Mouse (Mus musculus): Measurements from ENCODE around the gene Nek6. TPM values are rescaled to one million over a fixed set of nuclear protein-coding genes. Genes with fewer than 3 reads are reported as not detected.

The Nek6 gene
- polyA plus RNA-seq, 1 experiment from 2014 or later = 157 TPM

GRCm38 (mm10) chr2:38571971-38572601 is 60.6 kb downstream of the Nek6 start:
- TF ChIP-seq CTCF (IDR thresholded peaks at IDR 0.05) = no peak
- no peak for DNase-seq (ENCODE audit: low read depth, low spot score)
- CTCF ChIA-PET = no interaction called here
- no peaks in the 10 kb centered on the region for H3K27me3 ChIP-seq
- no peak for ATAC-seq
- in situ Hi-C loops (cut with MboI; ENCODE audit: low pct_unique_long_range_greater_than_20kb) = no loop called here
- POLR2A ChIA-PET = no interaction called here

GRCm38 (mm10) chr2:38574697-38575096 is 63.3 kb downstream of the Nek6 start:
- in situ Hi-C loops (cut with MboI; ENCODE audit: low pct_unique_long_range_greater_than_20kb) = no loop called here
- ChIA-PET CTCF (interaction anchor here (0.7 to 1.3 kb wide), 2 partner anchors 15 to 20 kb away, joined by 3 to 4 read pairs; no protein-coding TSS in a partner anchor), POLR2A (no interaction called here)
- ATAC-seq = no peak
- no peak for TF ChIP-seq CTCF (IDR thresholded peaks at IDR 0.05)
- DNase-seq (ENCODE audit: low read depth, low spot score) = no peak
- H3K27me3 ChIP-seq = no peaks in the 10 kb centered on the region

GRCm38 (mm10) chr2:38578602-38579521 is 67.4 kb downstream of the Nek6 start:
- ATAC-seq (no peak), DNase-seq (ENCODE audit: low read depth, low spot score) (no peak)
- H3K27me3 ChIP-seq = no peaks in the 10 kb centered on the region
- ChIA-PET POLR2A (no interaction called here), CTCF (interaction anchor here (0.5 to 2.1 kb wide), 3 partner anchors 11 to 23 kb away, joined by 3 to 7 read pairs (median 3); no protein-coding TSS in a partner anchor)
- in situ Hi-C loops (cut with MboI; ENCODE audit: low pct_unique_long_range_greater_than_20kb) = no loop called here
- TF ChIP-seq CTCF (IDR thresholded peaks at IDR 0.05) = no peak

GRCm38 (mm10) chr2:38579528-38579927 is 68.1 kb downstream of the Nek6 start:
- DNase-seq (ENCODE audit: low read depth, low spot score) = no peak
- H3K27me3 ChIP-seq = no peaks in the 10 kb centered on the region
- ATAC-seq = no peak
- CTCF ChIA-PET = interaction anchor here (2.1 kb wide), 1 partner anchor 10 kb away, joined by 7 read pairs; no protein-coding TSS in a partner anchor
- in situ Hi-C loops (cut with MboI; ENCODE audit: low pct_unique_long_range_greater_than_20kb) = no loop called here
- no peak for TF ChIP-seq CTCF (IDR thresholded peaks at IDR 0.05)
- POLR2A ChIA-PET = no interaction called here

- in situ Hi-C loops (cut with MboI; ENCODE audit: low pct_unique_long_range_greater_than_20kb) = no loop called here
- ChIA-PET POLR2A (interaction anchor here (1.2 kb wide), 1 partner anchor 47 kb away, joined by 3 read pairs; no protein-coding TSS in a partner anchor), CTCF (no interaction called here)
- no peak for TF ChIP-seq CTCF (IDR thresholded peaks at IDR 0.05)
- H3K27me3 ChIP-seq = no peaks in the 10 kb centered on the region
- DNase-seq (ENCODE audit: low read depth, low spot score) = no peak
- ATAC-seq = no peak
Measured at GRCm38 (mm10) chr2:38583982-38584381, 72.5 kb downstream of the Nek6 start.

GRCm38 (mm10) chr2:38584514-38585378 is 73.3 kb downstream of the Nek6 start:
- no peak for ATAC-seq
- ChIA-PET POLR2A (interaction anchor here (1.2 kb wide), 1 partner anchor 48 kb away, joined by 3 read pairs; no protein-coding TSS in a partner anchor), CTCF (no interaction called here)
- TF ChIP-seq CTCF (IDR thresholded peaks at IDR 0.05) = no peak
- H3K27me3 ChIP-seq = no peaks in the 10 kb centered on the region
- in situ Hi-C loops (cut with MboI; ENCODE audit: low pct_unique_long_range_greater_than_20kb) = no loop called here
- no peak for DNase-seq (ENCODE audit: low read depth, low spot score)

GRCm38 (mm10) chr2:38585379-38585736 is 73.9 kb downstream of the Nek6 start:
- no peak for DNase-seq (ENCODE audit: low read depth, low spot score)
- ChIA-PET CTCF (no interaction called here), POLR2A (no interaction called here)
- ATAC-seq = no peak
- in situ Hi-C loops (cut with MboI; ENCODE audit: low pct_unique_long_range_greater_than_20kb) = no loop called here
- no peak for TF ChIP-seq CTCF (IDR thresholded peaks at IDR 0.05)
- no peaks in the 10 kb centered on the region for H3K27me3 ChIP-seq

GRCm38 (mm10) chr2:38586733-38587132 is 75.3 kb downstream of the Nek6 start:
- DNase-seq (ENCODE audit: low read depth, low spot score) = no peak
- in situ Hi-C loops (cut with MboI; ENCODE audit: low pct_unique_long_range_greater_than_20kb) = no loop called here
- CTCF ChIA-PET = no interaction called here
- ATAC-seq = no peak
- H3K27me3 ChIP-seq = no peaks in the 10 kb centered on the region
- TF ChIP-seq CTCF (IDR thresholded peaks at IDR 0.05) = no peak
- POLR2A ChIA-PET = no interaction called here

- in situ Hi-C loops (cut with MboI; ENCODE audit: low pct_unique_long_range_greater_than_20kb) = loop anchor here (5.0 kb wide), 1 partner anchor 165 kb away; no protein-coding TSS in a partner anchor
- DNase-seq (ENCODE audit: low read depth, low spot score) (peak; percentile 25), ATAC-seq (peak; percentile 11)
- ChIA-PET POLR2A (no interaction called here), CTCF (interaction anchor here (0.8 to 3.8 kb wide), 11 partner anchors 8 to 163 kb away, joined by 3 to 16 read pairs (median 4); no protein-coding TSS in a partner anchor)
- H3K27me3 ChIP-seq = no peaks in the 10 kb centered on the region
- peak; percentile 60 for TF ChIP-seq CTCF (IDR thresholded peaks at IDR 0.05)
Measured at GRCm38 (mm10) chr2:38591751-38592459, 80.5 kb downstream of the Nek6 start.

Measured in Patski (cell line).